ENCODE assay signal across 11 mouse cellular contexts in the genomic region with DNA sequence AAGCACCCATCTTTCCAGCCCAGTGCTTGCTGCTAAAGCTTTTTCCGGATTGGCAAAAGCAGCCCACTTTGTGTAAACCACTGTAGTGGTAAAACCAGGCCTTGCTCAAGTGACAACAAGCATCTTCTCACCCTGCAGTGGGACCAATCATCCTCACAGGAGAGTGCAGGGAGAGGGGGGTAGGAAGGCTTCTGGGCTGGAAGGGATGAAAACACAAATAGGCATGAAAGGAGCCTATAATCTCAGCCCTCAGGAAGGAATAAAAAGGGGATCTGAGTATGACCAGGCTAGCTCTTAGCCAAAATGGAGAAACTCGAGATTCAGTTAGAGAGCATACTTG.
DNase-seq lines count a peak whose midpoint lies in the region; ATAC-seq and TF ChIP-seq lines count a peak whose summit lies in the region.
"Had no signal": no experiment of that assay in that cellular context is flagged by ENCODE, and none has a peak within 500 bp of the region (broad histone marks: within the 10 kb centered on the region; RNA-seq: fewer than 3 reads in every experiment).

No protein-coding gene starts in this region.

- no peak overlapping the region for H3K4me2 ChIP-seq in forebrain, embryonic 12.5 days
- H3K4me2 ChIP-seq in forebrain, postnatal 0 days (ENCODE audit: low read depth): no peak overlapping the region
- no peak overlapping the region for H3K4me2 ChIP-seq in midbrain, embryonic 11.5 days
- H3K4me2 ChIP-seq in limb, embryonic 12.5 days: peak overlapping the region; percentile 46
- H3K4me2 ChIP-seq in stomach, postnatal 0 days (replicated peaks; ENCODE audit: low read depth): peak overlapping the region; percentile 40; the same call in 1 of the 2 replicates
- H3K4me2 ChIP-seq: liver, embryonic 13.5 days had no signal

- peaks cover 13% of the 10 kb centered on the region for H3K4me1 ChIP-seq in forebrain, embryonic 12.5 days
- no peaks in the 10 kb centered on the region for H3K4me1 ChIP-seq in forebrain, postnatal 0 days (ENCODE audit: insufficient read depth)
- peaks cover 7% of the 10 kb centered on the region; the same call in 1 of the 2 replicates for H3K4me1 ChIP-seq in midbrain, embryonic 10.5 days
- H3K4me1 ChIP-seq in midbrain, embryonic 11.5 days (ENCODE audit: control insufficient read depth, insufficient read depth, low read length): 0 out of 2 replicates have a peak, but pooled peaks cover 4% of the 10 kb centered on the region
- peaks cover 8% of the 10 kb centered on the region for H3K4me1 ChIP-seq in limb, embryonic 12.5 days (replicated peaks)
- no peaks in the 10 kb centered on the region for H3K4me1 ChIP-seq in stomach, postnatal 0 days (replicated peaks; ENCODE audit: control insufficient read depth, insufficient read depth)
- H3K4me1 ChIP-seq: liver, embryonic 13.5 days had no signal

- H3K36me3 ChIP-seq in forebrain, embryonic 12.5 days (replicated peaks): no peaks in the 10 kb centered on the region
- H3K36me3 ChIP-seq in forebrain, postnatal 0 days (ENCODE audit: insufficient read depth): no peaks in the 10 kb centered on the region
- no peaks in the 10 kb centered on the region for H3K36me3 ChIP-seq in midbrain, embryonic 10.5 days
- H3K36me3 ChIP-seq in midbrain, embryonic 11.5 days (ENCODE audit: control insufficient read depth, insufficient read depth, low read length): no peaks in the 10 kb centered on the region
- H3K36me3 ChIP-seq in limb, embryonic 12.5 days: no peaks in the 10 kb centered on the region
- H3K36me3 ChIP-seq in stomach, postnatal 0 days (ENCODE audit: control insufficient read depth, insufficient read depth, low read length): no peaks in the 10 kb centered on the region
- H3K36me3 ChIP-seq: liver, embryonic 13.5 days had no signal

- no peak for TF ChIP-seq CTCF in forebrain, postnatal 0 days (IDR thresholded peaks at IDR 0.05; ENCODE audit: low read depth)
- TF ChIP-seq CTCF in stomach, postnatal 0 days (IDR thresholded peaks at IDR 0.05; ENCODE audit: low read depth): no peak

- H3K4me3 ChIP-seq in forebrain, embryonic 12.5 days (replicated peaks): no peak overlapping the region
- H3K4me3 ChIP-seq in forebrain, postnatal 0 days (ENCODE audit: low read depth, low read length): no peak overlapping the region
- H3K4me3 ChIP-seq in midbrain, embryonic 10.5 days: no peak overlapping the region
- H3K4me3 ChIP-seq in midbrain, embryonic 11.5 days (ENCODE audit: low read depth, low read length): no peak overlapping the region
- H3K4me3 ChIP-seq in limb, embryonic 12.5 days (replicated peaks): no peak overlapping the region
- H3K4me3 ChIP-seq in stomach, postnatal 0 days (ENCODE audit: low read depth, low read length): no peak overlapping the region
- H3K4me3 ChIP-seq: liver, embryonic 13.5 days had no signal

- no peak for DNase-seq in forebrain, postnatal 0 days
- DNase-seq in midbrain, embryonic 10.5 days (ENCODE audit: low spot score): no peak
- DNase-seq in midbrain, embryonic 11.5 days (ENCODE audit: low spot score, missing footprints): no peak
- no peak for DNase-seq in stomach, postnatal 0 days (ENCODE audit: low spot score)
- DNase-seq in kidney, postnatal 25 days: no peak
- DNase-seq in frontal cortex, postnatal 14 days (ENCODE audit: low spot score in 2 of 2): no peak
- DNase-seq: kidney, adult 2 months; liver, embryonic 13.5 days; thymus, postnatal 4 days had no signal

- no peak for ATAC-seq in forebrain, embryonic 12.5 days (ENCODE audit: low FRiP score)
- no peak; the same call in 1 of the 2 replicates for ATAC-seq in forebrain, postnatal 0 days
- no peak for ATAC-seq in midbrain, embryonic 11.5 days (ENCODE audit: low FRiP score)
- ATAC-seq in limb, embryonic 12.5 days (ENCODE audit: insufficient number of reproducible peaks, insufficient read depth, low FRiP score, low TSS enrichment, low read depth): no peak; the same call in 1 of the 2 replicates
- ATAC-seq in stomach, postnatal 0 days (ENCODE audit: low FRiP score, low TSS enrichment): no peak

- TF ChIP-seq EP300 in stomach, postnatal 0 days (optimal IDR thresholded peaks at IDR 0.05): no peak

- no peaks in the 10 kb centered on the region for H3K27me3 ChIP-seq in forebrain, embryonic 12.5 days
- H3K27me3 ChIP-seq in forebrain, postnatal 0 days (ENCODE audit: insufficient read depth, low read length): no peaks in the 10 kb centered on the region
- H3K27me3 ChIP-seq in midbrain, embryonic 10.5 days (ENCODE audit: low read depth, poor library complexity, severe bottlenecking): no peaks in the 10 kb centered on the region
- no peaks in the 10 kb centered on the region for H3K27me3 ChIP-seq in midbrain, embryonic 11.5 days (ENCODE audit: control insufficient read depth, insufficient read depth, low read length)
- H3K27me3 ChIP-seq in limb, embryonic 12.5 days: no peaks in the 10 kb centered on the region
- H3K27me3 ChIP-seq in stomach, postnatal 0 days (ENCODE audit: control insufficient read depth, insufficient read depth, low read length): no peaks in the 10 kb centered on the region
- H3K27me3 ChIP-seq: liver, embryonic 13.5 days had no signal

- H3K9me3 ChIP-seq in forebrain, embryonic 12.5 days: no peaks in the 10 kb centered on the region
- no peaks in the 10 kb centered on the region for H3K9me3 ChIP-seq in forebrain, postnatal 0 days (ENCODE audit: low read length)
- H3K9me3 ChIP-seq in midbrain, embryonic 10.5 days (replicated peaks): no peaks in the 10 kb centered on the region
- H3K9me3 ChIP-seq in midbrain, embryonic 11.5 days (ENCODE audit: control insufficient read depth, low read length): no peaks in the 10 kb centered on the region
- no peaks in the 10 kb centered on the region for H3K9me3 ChIP-seq in limb, embryonic 12.5 days
- H3K9me3 ChIP-seq in stomach, postnatal 0 days (ENCODE audit: control insufficient read depth, low read length): no peaks in the 10 kb centered on the region
- H3K9me3 ChIP-seq: liver, embryonic 13.5 days had no signal

- WGBS in forebrain, embryonic 12.5 days: 62% methylated on average over 2 of the region's 2 CpGs
- 31% methylated on average over 2 of the region's 2 CpGs for WGBS in forebrain, postnatal 0 days
- WGBS in midbrain, embryonic 10.5 days: 61% methylated on average over 2 of the region's 2 CpGs
- WGBS in midbrain, embryonic 11.5 days: 56% methylated on average over 2 of the region's 2 CpGs
- WGBS in limb, embryonic 12.5 days: 32% methylated on average over 2 of the region's 2 CpGs
- 53% methylated on average over 2 of the region's 2 CpGs for whole genome bisulfite sequencing in stomach, postnatal 0 days

- peak overlapping the region; percentile 56; the same call in 1 of the 2 replicates for H3K27ac ChIP-seq in forebrain, embryonic 12.5 days
- no peak overlapping the region; the same call in 1 of the 2 replicates for H3K27ac ChIP-seq in forebrain, postnatal 0 days (ENCODE audit: low read depth, low read length)
- H3K27ac ChIP-seq in midbrain, embryonic 10.5 days (replicated peaks): peak overlapping the region; percentile 28; the same call in 1 of the 2 replicates
- no peak overlapping the region for H3K27ac ChIP-seq in midbrain, embryonic 11.5 days (ENCODE audit: low read depth, low read length)
- H3K27ac ChIP-seq in limb, embryonic 12.5 days: peak overlapping the region; percentile 81
- H3K27ac ChIP-seq in stomach, postnatal 0 days (replicated peaks): no peak overlapping the region; the same call in 1 of the 2 replicates
- H3K27ac ChIP-seq: liver, embryonic 13.5 days had no signal

- H3K9ac ChIP-seq in forebrain, embryonic 12.5 days: no peak overlapping the region
- no peak overlapping the region for H3K9ac ChIP-seq in forebrain, postnatal 0 days
- H3K9ac ChIP-seq in midbrain, embryonic 11.5 days (ENCODE audit: low read length): no peak overlapping the region
- H3K9ac ChIP-seq in limb, embryonic 12.5 days (replicated peaks): no peak overlapping the region
- no peak overlapping the region for H3K9ac ChIP-seq in stomach, postnatal 0 days (ENCODE audit: low read length)
- H3K9ac ChIP-seq: liver, embryonic 13.5 days had no signal

Comparison
In these comparisons a context has a peak if more than half of its experiments do, and no peak if none do; other contexts are left out.
1. H3K27ac ChIP-seq: peak in forebrain, embryonic 12.5 days (single experiment), midbrain, embryonic 10.5 days (single experiment) and limb, embryonic 12.5 days (single experiment); none in forebrain, postnatal 0 days (single experiment), midbrain, embryonic 11.5 days (single experiment) and stomach, postnatal 0 days (single experiment).
2. H3K4me2 ChIP-seq: peak in limb, embryonic 12.5 days (single experiment) and stomach, postnatal 0 days (single experiment); none in forebrain, embryonic 12.5 days (single experiment), forebrain, postnatal 0 days (single experiment) and midbrain, embryonic 11.5 days (single experiment).